Mouse (Mus musculus) neural tube, embryonic 15.5 days (tissue): ENCODE data around the gene Mapk8ip3. TPM values are rescaled to one million over a fixed set of nuclear protein-coding genes. Genes with fewer than 3 reads are reported as not detected.

Experiments
- ATAC-seq: fragments of 200-750 bp; cut with Nextera tagmentation; 2 replicates; pipeline ENCODE4 v1.8.0; 2017; ENCODE audit warnings: mild to moderate bottlenecking, moderate TSS enrichment, moderate library complexity; ENCODE audit not compliant: low FRiP score
- H3K27ac ChIP-seq: fragments of 300-500 bp; sonication (generic); replicated peaks from 2 replicates; pipeline ENCODE4 v1.5.1; 2015; ENCODE audit warnings: mild to moderate bottlenecking, inconsistent platforms
- H3K27me3 ChIP-seq: fragments of 300-500 bp; sonication (generic); replicated peaks from 2 replicates; pipeline ENCODE4 v1.6.1; 2015; ENCODE audit warnings: inconsistent platforms
- H3K36me3 ChIP-seq: fragments of 300-500 bp; sonication (generic); 2 replicates; pipeline ENCODE4 v1.6.1; 2015; ENCODE audit warnings: inconsistent platforms
- H3K4me1 ChIP-seq: fragments of 300-500 bp; sonication (generic); 2 replicates; pipeline ENCODE4 v1.6.1; 2015; ENCODE audit warnings: inconsistent platforms
- H3K4me2 ChIP-seq: fragments of 300-500 bp; sonication (generic); 2 replicates; pipeline ENCODE4 v1.6.1; 2015; ENCODE audit warnings: inconsistent platforms, mild to moderate bottlenecking, moderate library complexity
- H3K4me3 ChIP-seq: fragments of 300-500 bp; sonication (generic); replicated peaks from 2 replicates; pipeline ENCODE4 v1.5.1; 2015; ENCODE audit warnings: mild to moderate bottlenecking, inconsistent platforms
- H3K9ac ChIP-seq: fragments of 300-500 bp; sonication (generic); replicated peaks from 2 replicates; pipeline ENCODE4 v1.6.1; 2015; ENCODE audit warnings: mild to moderate bottlenecking, inconsistent platforms
- H3K9me3 ChIP-seq: fragments of 300-500 bp; sonication (generic); replicated peaks from 2 replicates; pipeline ENCODE4 v1.6.1; 2016; ENCODE audit warnings: inconsistent platforms
- WGBS: fragments of 180-500 bp; shearing (Covaris S2); methylation state at CpG from one replicate; pipeline ENCODE4 v1.1.7; 2015; ENCODE audit warnings: mixed read lengths; 5-methylcytosine and 5-hydroxymethylcytosine counted together
- polyA plus RNA-seq: library from polyadenylated mRNA; unstranded; fragments of >200 nt; fragmentation: Nextera tagmentation; extraction: Ambion mirVana; gene quantifications from 2 replicates; pipeline ENCODE4 v1.2.1, GENCODE M21; 2015

The Mapk8ip3 gene
- polyA plus RNA-seq, 1 experiment from 2014 or later = 87.2 TPM

DNA sequence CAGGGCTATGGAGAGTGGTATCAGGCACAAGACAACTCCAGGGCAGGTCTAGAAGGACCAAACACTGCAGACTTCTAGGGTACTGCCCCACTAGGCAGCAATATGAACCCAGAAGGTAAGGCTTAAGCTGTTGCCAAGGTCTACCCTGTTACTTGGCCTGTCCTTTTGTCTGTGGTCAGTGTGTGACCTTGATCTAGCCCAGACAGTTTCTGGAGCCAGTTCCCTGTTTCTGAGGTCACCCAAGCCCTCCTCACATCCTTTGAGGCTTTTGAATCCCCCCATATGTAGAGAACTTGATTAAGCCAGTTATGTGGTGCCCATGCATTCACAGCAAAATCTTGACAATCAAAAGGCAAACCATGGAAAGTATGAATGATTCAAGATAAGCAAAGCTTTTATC lies 1.1 kb downstream of the Mapk8ip3 start:
- Histone ChIP-seq H3K27ac (no peak overlapping the region), H3K36me3 (peaks cover 14% of the 10 kb centered on the region; the same call in 1 of the 2 replicates), H3K9ac (peak overlapping the region; percentile 97), H3K4me2 (peak overlapping the region; percentile 71), H3K27me3 (no peaks in the 10 kb centered on the region), H3K4me1 (peaks cover 34% of the 10 kb centered on the region), H3K9me3 (no peaks in the 10 kb centered on the region), H3K4me3 (peak overlapping the region; percentile 99)
- ATAC-seq = no peak

DNA sequence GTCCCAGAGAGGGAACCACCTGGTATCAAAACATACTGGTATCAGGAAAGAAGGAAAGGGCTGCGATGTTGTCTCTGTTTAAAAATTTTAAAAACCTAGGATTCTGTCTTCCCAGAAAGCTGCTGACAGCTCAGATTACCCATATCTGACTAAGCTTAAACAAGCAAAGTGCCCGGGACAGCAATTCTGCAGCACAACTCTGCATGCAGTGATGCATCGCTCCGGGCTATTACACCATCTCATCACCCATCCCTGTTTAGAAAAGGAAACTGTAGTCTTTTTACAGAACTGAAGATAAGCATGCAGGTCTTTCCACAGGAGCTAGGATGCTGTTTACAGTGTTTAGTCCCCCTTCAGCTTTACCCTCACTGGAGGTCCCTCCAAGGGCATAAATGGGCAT lies 1.9 kb downstream of the Mapk8ip3 start:
- ATAC-seq = no peak
- H3K4me2 ChIP-seq = peak overlapping the region; percentile 71
- H3K4me3 ChIP-seq = peak overlapping the region; percentile 99
- no peaks in the 10 kb centered on the region for H3K27me3 ChIP-seq
- H3K27ac ChIP-seq = no peak overlapping the region
- H3K9me3 ChIP-seq = no peaks in the 10 kb centered on the region
- H3K36me3 ChIP-seq = peaks cover 14% of the 10 kb centered on the region; the same call in 1 of the 2 replicates
- peak overlapping the region; percentile 97 for H3K9ac ChIP-seq
- H3K4me1 ChIP-seq = peaks cover 34% of the 10 kb centered on the region
- 85% methylated on average over 4 of the region's 4 CpGs for WGBS

DNA sequence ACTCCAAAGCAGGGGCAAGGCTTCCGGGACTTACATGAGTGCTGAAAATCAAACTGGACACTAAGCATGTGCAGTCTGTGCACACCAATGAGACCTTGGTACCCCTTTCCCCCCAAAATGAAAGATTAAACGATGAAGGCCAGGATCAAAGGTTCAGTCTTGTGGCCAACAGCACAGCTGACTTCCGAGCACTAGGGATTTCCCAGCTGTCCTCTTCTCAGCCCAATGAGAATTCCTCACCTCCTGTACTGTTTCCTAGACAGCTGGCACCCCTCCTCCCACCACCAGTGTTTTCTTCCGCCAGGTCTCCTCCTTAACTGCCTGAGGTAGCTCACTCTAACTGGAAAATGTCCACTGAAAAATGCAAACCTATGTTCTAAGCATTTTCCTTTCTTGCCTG lies 3.6 kb downstream of the Mapk8ip3 start:
- 82% methylated on average over 4 of the region's 4 CpGs for whole genome bisulfite sequencing
- no peak overlapping the region for H3K9ac ChIP-seq

DNA sequence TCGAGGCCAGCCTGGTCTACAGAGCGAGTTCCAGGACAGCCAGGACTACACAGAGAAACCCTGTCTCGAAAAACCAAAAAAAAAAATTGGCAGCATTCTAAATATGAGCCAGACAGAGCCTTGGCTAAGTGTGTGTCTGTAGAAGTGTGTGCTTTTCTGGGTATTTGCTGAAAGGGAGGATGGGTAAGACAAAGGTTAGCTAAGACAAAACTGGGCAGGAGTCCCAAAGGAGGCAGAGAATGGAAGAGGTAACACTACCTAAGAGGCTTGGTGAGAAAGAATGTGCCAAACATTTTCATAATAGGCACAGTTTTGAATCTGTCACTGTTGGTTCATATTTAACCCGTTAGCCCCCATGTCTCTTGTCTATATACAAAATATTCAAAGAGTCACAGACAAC lies 4.3 kb downstream of the Mapk8ip3 start:
- 96% methylated on average over 4 of the region's 4 CpGs for WGBS
- Histone ChIP-seq H3K9ac (no peak overlapping the region), H3K9me3 (no peaks in the 10 kb centered on the region), H3K4me1 (peaks cover 34% of the 10 kb centered on the region), H3K27me3 (no peaks in the 10 kb centered on the region), H3K27ac (no peak overlapping the region), H3K4me2 (no peak overlapping the region), H3K36me3 (peaks cover 26% of the 10 kb centered on the region), H3K4me3 (no peak overlapping the region)
- no peak for ATAC-seq

More for the DNA sequence above, 3.6 kb downstream of the Mapk8ip3 start:
- H3K9me3 ChIP-seq = no peaks in the 10 kb centered on the region
- H3K4me2 ChIP-seq = no peak overlapping the region
- H3K27me3 ChIP-seq = no peaks in the 10 kb centered on the region
- peaks cover 34% of the 10 kb centered on the region for H3K4me1 ChIP-seq
- no peak for ATAC-seq
- peaks cover 23% of the 10 kb centered on the region; the same call in 1 of the 2 replicates for H3K36me3 ChIP-seq
- no peak overlapping the region for H3K4me3 ChIP-seq
- H3K27ac ChIP-seq = no peak overlapping the region

DNA sequence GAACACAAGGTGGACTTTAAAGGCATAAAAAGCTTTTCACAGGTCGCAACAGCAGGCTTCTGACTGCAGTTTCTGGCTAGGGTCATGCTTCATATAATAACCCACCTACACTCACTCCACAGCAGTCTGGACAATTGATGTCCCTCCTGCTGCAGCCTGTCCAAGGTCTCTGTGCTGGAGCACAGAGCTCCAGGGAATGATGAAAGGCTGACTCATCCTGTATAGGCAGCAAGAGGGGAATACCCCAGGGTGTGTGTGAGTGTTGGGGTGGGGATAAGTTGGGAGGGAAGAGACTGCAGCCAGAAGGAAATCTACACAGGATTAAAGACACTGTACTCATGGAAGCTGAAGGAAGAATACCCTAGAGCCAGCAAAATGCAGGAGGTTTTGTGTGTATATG lies 7.3 kb downstream of the Mapk8ip3 start:
- H3K4me1 ChIP-seq = peaks cover 17% of the 10 kb centered on the region
- no peak overlapping the region for H3K4me2 ChIP-seq
- no peak overlapping the region for H3K27ac ChIP-seq
- peaks cover 50% of the 10 kb centered on the region for H3K36me3 ChIP-seq
- no peak overlapping the region for H3K9ac ChIP-seq
- no peak overlapping the region for H3K4me3 ChIP-seq
- WGBS = 91% methylated on average over 1 of the region's 1 CpGs
- no peaks in the 10 kb centered on the region for H3K27me3 ChIP-seq
- no peak for ATAC-seq
- H3K9me3 ChIP-seq = no peaks in the 10 kb centered on the region

DNA sequence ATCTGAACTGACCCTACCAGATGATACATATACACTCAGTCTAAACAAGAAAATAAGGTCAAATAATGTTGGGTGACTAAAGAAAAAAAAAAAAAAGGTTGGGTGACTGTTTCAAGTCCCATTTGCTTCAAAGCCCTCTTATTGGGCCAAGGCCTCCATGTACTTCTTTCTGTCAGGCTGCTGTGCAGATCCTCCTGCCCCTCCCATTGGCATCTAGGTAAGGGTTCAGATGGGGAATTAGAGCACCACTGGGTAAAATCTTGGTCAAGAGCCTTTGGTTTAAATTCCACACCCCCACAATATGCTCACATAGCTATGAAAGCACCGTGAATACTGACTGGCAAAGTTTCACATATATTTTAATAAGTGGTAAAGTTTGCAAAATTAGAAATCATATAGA lies 13.5 kb downstream of the Mapk8ip3 start:
- peaks cover 90% of the 10 kb centered on the region for H3K36me3 ChIP-seq
- H3K9ac ChIP-seq = no peak overlapping the region
- no peaks in the 10 kb centered on the region for H3K9me3 ChIP-seq
- no peak overlapping the region for H3K4me3 ChIP-seq
- no peak overlapping the region for H3K4me2 ChIP-seq
- 95% methylated on average over 1 of the region's 1 CpGs for WGBS
- no peak for ATAC-seq
- no peaks in the 10 kb centered on the region for H3K27me3 ChIP-seq
- H3K4me1 ChIP-seq = no peaks in the 10 kb centered on the region
- no peak overlapping the region for H3K27ac ChIP-seq

DNA sequence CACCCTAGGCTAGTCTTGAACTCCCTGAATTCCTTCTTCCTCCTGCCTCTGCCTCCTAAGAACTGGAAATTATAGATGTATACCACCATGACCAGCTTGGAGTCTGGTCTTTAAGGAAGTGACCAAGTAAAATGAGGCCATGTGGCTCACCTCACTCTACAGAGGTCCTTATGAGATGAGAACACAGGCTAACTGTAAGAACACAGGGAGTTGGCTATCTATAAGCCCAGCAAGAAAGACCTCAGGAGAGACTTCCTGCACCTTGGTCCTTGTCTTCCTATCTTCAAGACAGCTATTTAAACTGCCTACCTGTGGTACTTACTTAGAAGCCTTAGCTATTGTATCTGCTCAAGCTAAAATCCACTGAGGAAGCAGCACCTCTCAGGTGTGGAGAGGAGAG lies 22.8 kb downstream of the Mapk8ip3 start:
- no peak for ATAC-seq
- Histone ChIP-seq H3K27ac (no peak overlapping the region), H3K36me3 (peaks cover 96% of the 10 kb centered on the region)

DNA sequence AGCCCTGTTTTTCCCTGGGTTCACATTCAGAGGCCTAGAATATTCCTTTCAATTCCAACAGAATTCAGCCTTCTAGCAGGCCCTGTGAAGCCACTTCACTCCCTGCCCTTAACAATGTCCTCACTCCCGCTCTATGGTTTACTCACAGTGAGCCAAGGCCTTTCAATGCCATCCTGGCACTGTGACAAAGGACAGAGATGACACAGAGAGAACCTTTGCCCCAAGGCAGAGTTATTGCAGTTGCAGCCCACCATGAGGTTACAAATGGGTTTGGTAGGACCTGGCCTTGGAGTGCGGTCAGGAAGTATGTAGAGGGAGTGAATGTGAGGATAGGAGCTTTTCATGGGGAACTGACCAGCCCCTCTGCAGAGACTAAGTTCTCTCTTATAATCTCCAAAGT lies 29.2 kb downstream of the Mapk8ip3 start:
- 97% methylated on average over 2 of the region's 2 CpGs for WGBS
- Histone ChIP-seq H3K9me3 (no peaks in the 10 kb centered on the region), H3K9ac (no peak overlapping the region), H3K4me3 (no peak overlapping the region), H3K27ac (no peak overlapping the region), H3K4me1 (no peaks in the 10 kb centered on the region), H3K36me3 (peaks cover 98% of the 10 kb centered on the region), H3K27me3 (no peaks in the 10 kb centered on the region), H3K4me2 (no peak overlapping the region)
- ATAC-seq = no peak

More for the DNA sequence above, 22.8 kb downstream of the Mapk8ip3 start:
- H3K4me1 ChIP-seq = no peaks in the 10 kb centered on the region
- H3K4me3 ChIP-seq = no peak overlapping the region
- H3K4me2 ChIP-seq = no peak overlapping the region
- no peaks in the 10 kb centered on the region for H3K9me3 ChIP-seq
- no peaks in the 10 kb centered on the region for H3K27me3 ChIP-seq
- H3K9ac ChIP-seq = no peak overlapping the region

DNA sequence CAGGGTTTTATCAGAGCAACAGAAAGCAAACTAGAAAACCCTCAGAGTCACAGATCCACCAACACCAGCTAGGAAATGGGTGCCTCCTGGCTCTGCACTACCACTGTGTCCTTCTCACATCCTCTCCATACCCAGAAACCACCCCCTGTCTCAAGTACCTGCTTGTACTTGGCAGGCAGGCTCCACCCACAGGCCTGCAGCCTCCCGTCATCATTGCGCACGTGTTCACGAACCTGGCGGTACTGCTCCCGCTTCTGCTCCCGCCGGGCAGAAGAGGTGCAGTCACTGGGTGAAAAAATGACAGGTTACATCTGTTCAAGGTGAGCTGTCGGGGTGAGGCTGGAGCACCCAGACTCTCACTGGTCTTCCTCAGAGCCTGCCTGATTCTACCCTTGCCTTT lies 33.0 kb downstream of the Mapk8ip3 start:
- H3K9ac ChIP-seq = no peak overlapping the region
- H3K27me3 ChIP-seq = no peaks in the 10 kb centered on the region
- no peak for ATAC-seq
- H3K4me3 ChIP-seq = no peak overlapping the region
- H3K9me3 ChIP-seq = no peaks in the 10 kb centered on the region
- H3K36me3 ChIP-seq = peaks cover 100% of the 10 kb centered on the region
- H3K4me2 ChIP-seq = no peak overlapping the region
- WGBS = 97% methylated on average over 9 of the region's 9 CpGs
- H3K27ac ChIP-seq = no peak overlapping the region
- no peaks in the 10 kb centered on the region for H3K4me1 ChIP-seq

DNA sequence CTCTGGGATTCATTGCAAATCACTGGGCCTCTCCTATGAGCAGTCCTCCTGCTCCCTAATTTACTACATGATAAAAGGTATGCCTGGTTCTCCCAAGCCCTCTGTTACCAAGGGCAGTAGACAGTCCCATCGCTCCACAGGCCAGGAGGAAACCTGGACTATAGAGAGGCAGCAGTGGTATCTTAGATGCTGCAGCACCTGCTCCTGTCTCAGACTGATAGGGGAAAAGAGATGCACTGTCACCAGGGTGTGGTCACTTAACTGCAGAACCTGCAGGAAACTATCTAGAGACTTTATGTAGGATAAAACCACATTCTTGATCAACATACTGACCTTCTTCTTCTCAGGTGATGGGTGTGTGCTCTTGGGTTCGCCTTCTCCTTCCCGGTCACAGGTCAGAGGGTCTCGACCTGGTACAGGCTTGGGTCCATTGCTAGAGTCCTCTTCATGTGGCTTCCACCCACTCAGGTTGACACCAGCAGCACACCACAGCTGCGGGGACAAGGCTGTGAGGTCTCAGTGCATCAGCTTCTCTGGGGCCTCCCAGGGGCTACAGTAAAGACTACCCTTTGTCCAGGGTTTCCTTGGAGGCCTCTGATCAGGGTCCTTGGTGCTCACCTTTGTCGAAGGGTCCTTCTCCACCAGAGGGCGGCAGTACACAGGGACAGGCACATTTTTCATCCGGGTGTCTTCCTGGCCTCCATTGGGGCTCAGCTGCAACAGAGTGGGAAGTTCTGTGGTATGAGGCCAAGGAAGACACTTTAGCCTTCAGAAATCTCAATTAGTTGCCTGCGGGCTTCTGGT lies 33.9 kb downstream of the Mapk8ip3 start:
- H3K27me3 ChIP-seq = no peaks in the 10 kb centered on the region
- H3K27ac ChIP-seq = no peak overlapping the region
- H3K4me2 ChIP-seq = no peak overlapping the region
- WGBS = 70% methylated on average over 9 of the region's 9 CpGs
- H3K9ac ChIP-seq = no peak overlapping the region
- no peak for ATAC-seq
- H3K4me1 ChIP-seq = peaks cover 9% of the 10 kb centered on the region
- H3K4me3 ChIP-seq = no peak overlapping the region
- H3K36me3 ChIP-seq = peaks cover 100% of the 10 kb centered on the region
- H3K9me3 ChIP-seq = no peaks in the 10 kb centered on the region

DNA sequence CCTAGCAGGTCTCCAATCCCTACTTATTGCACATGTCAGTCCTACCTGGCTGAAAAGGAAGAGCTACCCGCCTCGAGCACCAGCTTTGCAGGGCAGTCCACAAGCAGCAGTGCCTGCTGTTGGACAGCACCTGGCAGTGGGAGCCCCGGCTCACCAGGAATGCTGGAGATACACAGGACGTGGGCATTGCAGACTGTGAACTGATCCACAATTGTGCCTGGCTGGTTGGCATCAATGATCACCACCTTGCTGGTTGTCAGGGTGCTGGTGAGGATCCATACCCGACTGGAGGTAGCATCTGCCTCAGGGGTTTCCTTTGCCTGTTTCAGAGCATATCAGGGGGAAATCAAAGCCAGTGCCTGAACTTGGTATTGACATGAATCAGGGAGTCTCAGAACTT lies 34.7 kb downstream of the Mapk8ip3 start:
- ATAC-seq = no peak
- peaks cover 99% of the 10 kb centered on the region for H3K36me3 ChIP-seq
- no peak overlapping the region for H3K4me2 ChIP-seq
- H3K27ac ChIP-seq = no peak overlapping the region
- H3K9ac ChIP-seq = no peak overlapping the region
- H3K27me3 ChIP-seq = no peaks in the 10 kb centered on the region
- H3K4me1 ChIP-seq = peaks cover 16% of the 10 kb centered on the region
- no peak overlapping the region for H3K4me3 ChIP-seq
- 92% methylated on average over 5 of the region's 5 CpGs for WGBS
- H3K9me3 ChIP-seq = no peaks in the 10 kb centered on the region

DNA sequence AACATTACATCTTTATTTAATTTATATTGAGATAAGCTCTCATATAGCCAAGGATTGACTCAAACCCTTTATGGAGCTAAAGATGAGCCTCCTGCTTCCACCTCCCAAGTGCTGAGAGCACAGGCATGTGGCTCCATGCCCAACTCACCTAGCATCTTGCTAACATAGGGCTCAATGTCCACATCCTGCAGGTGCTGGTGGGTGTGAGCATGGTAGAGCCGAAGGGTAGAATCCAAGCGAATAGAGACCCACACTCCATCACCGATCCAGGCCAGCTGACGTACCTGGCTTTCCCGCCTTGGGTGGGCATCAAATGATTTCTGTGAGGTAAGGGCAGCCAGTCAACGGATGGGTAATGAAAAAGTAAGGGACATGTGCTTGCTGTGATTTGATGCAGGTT lies 36.8 kb downstream of the Mapk8ip3 start:
- no peak for ATAC-seq
- no peak overlapping the region for H3K4me2 ChIP-seq
- no peak overlapping the region for H3K9ac ChIP-seq
- no peak overlapping the region for H3K27ac ChIP-seq
- no peaks in the 10 kb centered on the region for H3K9me3 ChIP-seq
- H3K4me1 ChIP-seq = peaks cover 34% of the 10 kb centered on the region
- no peaks in the 10 kb centered on the region for H3K27me3 ChIP-seq
- peaks cover 78% of the 10 kb centered on the region for H3K36me3 ChIP-seq
- no peak overlapping the region for H3K4me3 ChIP-seq
- 98% methylated on average over 6 of the region's 6 CpGs for WGBS
